Mouse (Mus musculus) frontal cortex, postnatal 14 days (tissue): ENCODE measurements at regions not wholly inside any gene's neighbourhood (a gene's known extent, or its start where the extent isn't known, plus 50 kb on each side); places are given as distances from the start of the nearest gene placed in this dataset.

Source experiments
- DNase-seq, 2 experiments: peaks; one replicate each; pipeline ENCODE4 v3.0.0; 2022; ENCODE audit warnings: low spot score in 2 of 2

- no peak for DNase-seq
Observed at GRCm38 (mm10) chr7:119384670-119385241, 74.3 kb downstream of the Gp2 start.

- no peak for DNase-seq
Observed at GRCm38 (mm10) chr7:119379935-119380334, 79.2 kb downstream of the Gp2 start.

GRCm38 (mm10) chr7:119364268-119364596 is 94.9 kb downstream of the Gp2 start:
- no peak for DNase-seq

- DNase-seq: no peak
Observed at GRCm38 (mm10) chr7:119363552-119364267, 95.4 kb downstream of the Gp2 start.

GRCm38 (mm10) chr7:119357338-119357737 is 101.7 kb downstream of the Gp2 start:
- no peak for DNase-seq

GRCm38 (mm10) chr7:119356251-119356650 is 102.8 kb downstream of the Gp2 start:
- no peak for DNase-seq

GRCm38 (mm10) chr7:119352571-119352970 is 106.5 kb downstream of the Gp2 start:
- no peak for DNase-seq

- no peak for DNase-seq
Observed at GRCm38 (mm10) chr7:119350641-119351040, 108.4 kb downstream of the Gp2 start.

- DNase-seq: no peak
Observed at GRCm38 (mm10) chr7:119343380-119343779, 115.7 kb downstream of the Gp2 start.

- DNase-seq: no peak
Observed at GRCm38 (mm10) chr7:119333102-119333501, 126.0 kb downstream of the Gp2 start.

GRCm38 (mm10) chr7:119330460-119331109 is 128.5 kb downstream of the Gp2 start:
- DNase-seq: no peak

- DNase-seq: no peak
Observed at GRCm38 (mm10) chr7:119296307-119296706, 111.9 kb upstream of the Gpr139 start.

- no peak for DNase-seq
Observed at GRCm38 (mm10) chr7:119291442-119291841, 107.0 kb upstream of the Gpr139 start.

GRCm38 (mm10) chr7:119285290-119285689 is 100.9 kb upstream of the Gpr139 start:
- peak; percentile 7 to 8 for DNase-seq

- DNase-seq: no peak
Observed at GRCm38 (mm10) chr7:119279896-119280661, 95.7 kb upstream of the Gpr139 start.

GRCm38 (mm10) chr7:119272621-119273020 is 88.2 kb upstream of the Gpr139 start:
- DNase-seq: no peak

- no peak for DNase-seq
Observed at GRCm38 (mm10) chr7:119271427-119271826, 87.0 kb upstream of the Gpr139 start.

GRCm38 (mm10) chr7:119270826-119271420 is 86.5 kb upstream of the Gpr139 start:
- no peak for DNase-seq

GRCm38 (mm10) chr7:119258222-119258621 is 73.8 kb upstream of the Gpr139 start:
- no peak for DNase-seq

- DNase-seq: no peak
Observed at GRCm38 (mm10) chr7:119256916-119257315, 72.5 kb upstream of the Gpr139 start.

- DNase-seq: no peak
Observed at GRCm38 (mm10) chr7:119252742-119253141, 68.3 kb upstream of the Gpr139 start.

GRCm38 (mm10) chr7:119251679-119252078 is 67.3 kb upstream of the Gpr139 start:
- no peak for DNase-seq
